Mouse (Mus musculus): ENCODE results near the gene Ppa2.

Gene Ppa2

GRCm38 (mm10) chr3:133389803-133390387 lies 80.0 kb downstream of the Ppa2 start:
- no peak for DNase-seq (ENCODE audit: low spot score in 2 of 2)

- DNase-seq (ENCODE audit: low spot score in 2 of 2), result no peak
Observed at GRCm38 (mm10) chr3:133394531-133394930, 84.6 kb downstream of the Ppa2 start.

GRCm38 (mm10) chr3:133403849-133404248 lies 93.9 kb downstream of the Ppa2 start:
- no peak for DNase-seq (ENCODE audit: low spot score in 2 of 2)

GRCm38 (mm10) chr3:133405636-133406035 lies 95.7 kb downstream of the Ppa2 start:
- DNase-seq (ENCODE audit: low spot score in 2 of 2), result no peak

GRCm38 (mm10) chr3:133406248-133406647 lies 96.3 kb downstream of the Ppa2 start:
- DNase-seq (ENCODE audit: low spot score in 2 of 2), result no peak

GRCm38 (mm10) chr3:133411123-133411675 lies 101.3 kb downstream of the Ppa2 start:
- no peak for DNase-seq (ENCODE audit: low spot score in 2 of 2)

- peak in 1 of 2 experiments; percentile 5 for DNase-seq (ENCODE audit: low spot score in 2 of 2)
Observed at GRCm38 (mm10) chr3:133411768-133412167, 101.9 kb downstream of the Ppa2 start.

GRCm38 (mm10) chr3:133414747-133415146 lies 104.8 kb downstream of the Ppa2 start:
- no peak for DNase-seq (ENCODE audit: low spot score in 2 of 2)

- no peak for DNase-seq (ENCODE audit: low spot score in 2 of 2)
Observed at GRCm38 (mm10) chr3:133423073-133423472, 113.2 kb downstream of the Ppa2 start.
